Mouse (Mus musculus) liver, embryonic 14.5 days (tissue): ENCODE measurements around the gene Kcnab1.

ENCODE experiments used
- CTCF ChIP-seq: IDR thresholded peaks from 2 replicates; pipeline ENCODE4 v1.5.1; 2016; ENCODE audit warnings: antibody characterized with exemption, low read depth, control low read depth
- EP300 ChIP-seq: IDR thresholded peaks from 2 replicates; pipeline ENCODE4 v1.6.1; 2016; ENCODE audit warnings: antibody characterized with exemption, low read depth

DNA sequence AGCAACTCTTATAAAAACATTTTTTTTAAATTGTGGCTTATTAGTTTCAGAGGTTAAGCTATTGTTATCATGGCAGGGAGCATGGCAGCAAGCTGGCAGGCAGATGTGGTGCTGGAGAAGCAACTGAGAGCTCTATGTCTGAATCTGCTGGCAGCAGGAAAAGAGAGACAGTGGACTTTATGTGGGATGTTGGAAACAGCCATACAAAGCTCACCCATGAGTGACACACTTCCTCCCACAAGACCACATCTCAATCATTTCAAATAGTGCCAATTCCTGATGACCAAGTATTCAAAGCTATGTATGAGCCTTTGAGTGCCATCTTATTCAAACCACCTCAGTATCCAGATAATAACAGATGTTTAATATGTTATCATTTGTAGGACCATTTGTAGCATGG, 298.7 kb downstream of the Kcnab1 start:
- TF ChIP-seq CTCF (no peak), EP300 (no peak)
